Mouse (Mus musculus) heart, embryonic 12.5 days (tissue): ENCODE measurements around the gene Tprgl. TPM values are rescaled to one million over a fixed set of nuclear protein-coding genes. Genes with fewer than 3 reads are reported as not detected.

Experiments used
- ATAC-seq: fragments of 200-750 bp; cut with Nextera tagmentation; 2 replicates; pipeline ENCODE4 v1.8.0; 2017; ENCODE audit warnings: moderate TSS enrichment, moderate library complexity; ENCODE audit not compliant: insufficient number of reproducible peaks, low FRiP score
- H3K27ac ChIP-seq: fragments of 300-500 bp; sonication (generic); 2 replicates; pipeline ENCODE4 v1.5.1; 2016; ENCODE audit warnings: mild to moderate bottlenecking, moderate library complexity; ENCODE audit not compliant: poor library complexity, severe bottlenecking
- H3K27me3 ChIP-seq: fragments of 300-500 bp; sonication (generic); replicated peaks from 2 replicates; pipeline ENCODE4 v1.6.1; 2016; ENCODE audit warnings: mild to moderate bottlenecking, moderate library complexity
- H3K36me3 ChIP-seq: fragments of 300-500 bp; sonication (generic); 2 replicates; pipeline ENCODE4 v1.6.1; 2016; ENCODE audit warnings: mild to moderate bottlenecking, moderate library complexity
- H3K4me1 ChIP-seq: fragments of 300-500 bp; sonication (generic); replicated peaks from 2 replicates; pipeline ENCODE4 v1.6.1; 2016; ENCODE audit warnings: mild to moderate bottlenecking
- H3K4me2 ChIP-seq: fragments of 300-500 bp; sonication (generic); 2 replicates; pipeline ENCODE4 v1.6.1; 2016; ENCODE audit warnings: mild to moderate bottlenecking, moderate library complexity
- H3K4me3 ChIP-seq: fragments of 300-500 bp; sonication (generic); 2 replicates; pipeline ENCODE4 v1.5.1; 2016; ENCODE audit warnings: mild to moderate bottlenecking
- H3K9ac ChIP-seq: fragments of 300-500 bp; sonication (generic); 2 replicates; pipeline ENCODE4 v1.6.1; 2016; ENCODE audit warnings: mild to moderate bottlenecking, moderate library complexity
- H3K9me3 ChIP-seq: fragments of 300-500 bp; sonication (generic); replicated peaks from 2 replicates; pipeline ENCODE4 v1.6.1; 2016; ENCODE audit warnings: mild to moderate bottlenecking, moderate library complexity
- WGBS: fragments of 180-500 bp; shearing (Covaris S2); methylation state at CpG from one replicate; pipeline ENCODE4 v1.1.7; 2016; 5-methylcytosine and 5-hydroxymethylcytosine counted together
- polyA plus RNA-seq: library from polyadenylated mRNA; unstranded; fragments of >200 nt; fragmentation: Nextera tagmentation; extraction: Ambion mirVana; gene quantifications from 2 replicates; pipeline ENCODE4 v1.2.1, GENCODE M21; 2016

Tprgl gene
- polyA plus RNA-seq, 1 experiment from 2014 or later: 128 TPM

DNA sequence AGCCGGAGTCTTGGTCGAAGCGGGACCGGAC, 20.5 kb downstream of the Tprgl start, which contains the start of gene Trp73:
Gene Trp73, minus strand, starts transcription at position 27 of the 31 bp plus-strand sequence.
- Histone ChIP-seq H3K27ac (no peak within 1 kb of the TSS), H3K27me3 (peaks cover 67% of the 10 kb centered on the region), H3K4me1 (peaks cover 32% of the 10 kb centered on the region), H3K4me2 (peak within 1 kb of the TSS; percentile 79), H3K9ac (peak within 1 kb of the TSS; percentile 38), H3K4me3 (peak within 1 kb of the TSS; percentile 49), H3K9me3 (no peaks in the 10 kb centered on the region), H3K36me3 (no peaks in the 10 kb centered on the region)
- no peak for ATAC-seq
- 0% methylated on average over 4 of the region's 4 CpGs for WGBS

DNA sequence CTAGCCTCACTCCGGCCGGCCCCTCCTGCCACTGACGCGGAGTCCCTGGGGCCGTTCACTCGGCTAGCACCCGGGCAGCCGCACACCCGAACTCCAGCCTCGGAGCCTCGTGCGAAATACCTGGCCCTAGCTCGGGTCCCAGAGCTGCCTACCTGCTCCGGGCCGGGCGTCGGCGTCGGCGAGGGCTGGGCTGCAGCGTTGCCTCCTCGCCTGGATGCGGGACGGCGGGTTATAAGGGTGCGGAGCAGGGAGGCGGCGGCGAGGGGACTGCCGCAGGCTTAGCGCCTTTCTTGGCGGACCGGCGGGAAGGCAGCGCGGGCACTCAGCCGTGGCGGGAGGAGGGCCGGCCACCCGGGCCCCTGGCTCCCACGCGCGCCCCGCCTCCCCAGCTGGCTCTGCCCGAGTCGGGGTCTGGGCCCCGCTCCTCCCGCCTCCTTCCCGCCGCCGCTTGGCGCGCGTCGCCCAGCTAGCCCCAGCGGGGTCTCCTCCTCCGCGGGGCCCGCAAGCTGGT, 20.7 kb downstream of the Tprgl start:
- H3K4me1 ChIP-seq: peaks cover 32% of the 10 kb centered on the region
- H3K9me3 ChIP-seq: no peaks in the 10 kb centered on the region
- H3K4me2 ChIP-seq: peak overlapping the region; percentile 79
- peaks cover 70% of the 10 kb centered on the region for H3K27me3 ChIP-seq
- ATAC-seq: peak; percentile 2; the same call in 1 of the 2 replicates
- peak overlapping the region; percentile 38 for H3K9ac ChIP-seq
- no peak overlapping the region for H3K27ac ChIP-seq
- WGBS: under 1% methylated on average over 51 of the region's 59 CpGs
- peak overlapping the region; percentile 49 for H3K4me3 ChIP-seq
- no peaks in the 10 kb centered on the region for H3K36me3 ChIP-seq

- H3K4me2 ChIP-seq: no peak overlapping the region
- no peak overlapping the region for H3K27ac ChIP-seq
- H3K9ac ChIP-seq: no peak overlapping the region
- no peaks in the 10 kb centered on the region for H3K9me3 ChIP-seq
- no peak for ATAC-seq
- H3K27me3 ChIP-seq: peaks cover 90% of the 10 kb centered on the region
- H3K4me3 ChIP-seq: no peak overlapping the region
- peaks cover 22% of the 10 kb centered on the region for H3K4me1 ChIP-seq
- WGBS: 59% methylated on average over 5 of the region's 5 CpGs
- H3K36me3 ChIP-seq: no peaks in the 10 kb centered on the region
Measured at GRCm38 (mm10) chr4:154137139-154137538, 23.3 kb downstream of the Tprgl start.

GRCm38 (mm10) chr4:154134803-154135202, 25.7 kb downstream of the Tprgl start:
- Histone ChIP-seq H3K9ac (no peak overlapping the region), H3K4me3 (no peak overlapping the region), H3K4me1 (peaks cover 4% of the 10 kb centered on the region), H3K27ac (no peak overlapping the region), H3K36me3 (no peaks in the 10 kb centered on the region), H3K4me2 (no peak overlapping the region), H3K27me3 (peaks cover 77% of the 10 kb centered on the region), H3K9me3 (no peaks in the 10 kb centered on the region)
- ATAC-seq: 0 out of 2 replicates have a peak, but pooled peaks have one; percentile 18
- WGBS: 55% methylated on average over 4 of the region's 4 CpGs

DNA sequence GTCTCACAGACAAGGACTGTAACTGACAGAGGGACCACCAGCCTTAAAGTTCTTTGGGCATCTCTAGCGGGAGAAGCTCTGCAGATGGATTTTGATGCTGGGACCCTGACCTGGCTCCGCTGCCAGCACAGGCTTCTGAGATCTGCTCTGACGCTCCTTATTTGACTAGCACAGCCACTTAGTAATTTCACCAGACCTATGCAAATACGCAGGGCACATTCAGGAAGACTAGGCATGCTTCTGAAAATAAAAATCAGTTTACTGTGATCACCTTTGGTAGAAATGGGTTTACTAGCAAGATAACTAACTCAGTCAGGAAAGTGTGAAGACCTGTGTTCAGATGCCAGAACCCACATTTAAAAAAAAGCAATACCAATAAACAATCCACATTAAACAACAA, 28.6 kb downstream of the Tprgl start:
- Histone ChIP-seq H3K9me3 (no peaks in the 10 kb centered on the region), H3K27me3 (peaks cover 65% of the 10 kb centered on the region), H3K4me2 (no peak overlapping the region), H3K4me3 (no peak overlapping the region), H3K27ac (no peak overlapping the region), H3K4me1 (no peaks in the 10 kb centered on the region), H3K9ac (no peak overlapping the region), H3K36me3 (no peaks in the 10 kb centered on the region)
- WGBS: 72% methylated on average over 4 of the region's 4 CpGs
- no peak for ATAC-seq

- Histone ChIP-seq H3K27ac (no peak overlapping the region), H3K4me2 (no peak overlapping the region), H3K4me3 (no peak overlapping the region), H3K4me1 (no peaks in the 10 kb centered on the region), H3K27me3 (peaks cover 58% of the 10 kb centered on the region), H3K9ac (no peak overlapping the region), H3K36me3 (no peaks in the 10 kb centered on the region), H3K9me3 (no peaks in the 10 kb centered on the region)
- no peak for ATAC-seq
Measured at GRCm38 (mm10) chr4:154129950-154130349, 30.5 kb downstream of the Tprgl start.

- Histone ChIP-seq H3K27ac (no peak overlapping the region), H3K4me2 (no peak overlapping the region), H3K27me3 (peaks cover 62% of the 10 kb centered on the region), H3K9ac (no peak overlapping the region), H3K4me3 (no peak overlapping the region), H3K9me3 (no peaks in the 10 kb centered on the region), H3K4me1 (no peaks in the 10 kb centered on the region), H3K36me3 (no peaks in the 10 kb centered on the region)
- ATAC-seq: no peak
- 69% methylated on average over 3 of the region's 3 CpGs for WGBS
Measured at GRCm38 (mm10) chr4:154127273-154127672, 33.2 kb downstream of the Tprgl start.

DNA sequence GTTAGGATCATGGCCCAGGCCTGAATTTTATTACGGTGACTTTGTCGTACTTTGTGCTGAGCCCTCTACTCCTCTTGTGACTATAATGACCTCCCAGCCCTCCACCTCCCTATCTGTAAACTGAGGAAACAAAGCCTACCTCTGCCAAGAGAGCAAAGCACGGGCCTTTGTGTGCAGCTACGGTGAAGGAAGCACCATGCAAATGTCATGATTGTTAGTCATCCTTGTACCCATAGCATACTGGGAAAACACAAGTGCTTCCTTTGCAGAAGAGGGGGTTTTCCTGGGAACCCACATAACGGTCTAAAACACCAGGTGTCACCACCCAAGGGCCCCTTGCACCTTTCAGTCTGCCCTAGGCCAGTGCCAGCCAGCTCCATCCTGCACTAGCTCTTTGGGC, 35.3 kb downstream of the Tprgl start:
- Histone ChIP-seq H3K27me3 (peaks cover 67% of the 10 kb centered on the region), H3K27ac (no peak overlapping the region), H3K4me3 (no peak overlapping the region), H3K4me2 (no peak overlapping the region), H3K9me3 (no peaks in the 10 kb centered on the region), H3K9ac (no peak overlapping the region), H3K36me3 (no peaks in the 10 kb centered on the region), H3K4me1 (no peaks in the 10 kb centered on the region)
- no peak for ATAC-seq
- 72% methylated on average over 5 of the region's 5 CpGs for whole genome bisulfite sequencing

DNA sequence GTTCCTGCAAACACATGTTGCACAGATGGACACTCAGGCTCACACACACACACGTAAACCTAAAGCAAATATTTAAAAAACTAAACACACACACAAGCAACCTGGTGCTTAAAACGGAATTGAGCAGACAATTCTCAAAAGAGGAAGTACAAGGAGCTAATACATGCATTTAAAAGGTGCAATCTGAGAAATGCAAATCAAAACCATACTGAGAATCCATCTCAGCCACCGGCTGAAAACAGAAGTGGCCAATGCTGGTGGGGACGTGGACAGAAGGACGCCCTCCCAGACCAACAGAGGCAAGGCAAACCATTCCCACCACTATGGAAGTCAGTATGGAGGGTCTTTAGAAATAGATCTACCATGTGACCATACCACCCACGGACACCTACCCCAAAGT, 36.9 kb downstream of the Tprgl start:
- no peak for ATAC-seq
- WGBS: 78% methylated on average over 6 of the region's 6 CpGs

DNA sequence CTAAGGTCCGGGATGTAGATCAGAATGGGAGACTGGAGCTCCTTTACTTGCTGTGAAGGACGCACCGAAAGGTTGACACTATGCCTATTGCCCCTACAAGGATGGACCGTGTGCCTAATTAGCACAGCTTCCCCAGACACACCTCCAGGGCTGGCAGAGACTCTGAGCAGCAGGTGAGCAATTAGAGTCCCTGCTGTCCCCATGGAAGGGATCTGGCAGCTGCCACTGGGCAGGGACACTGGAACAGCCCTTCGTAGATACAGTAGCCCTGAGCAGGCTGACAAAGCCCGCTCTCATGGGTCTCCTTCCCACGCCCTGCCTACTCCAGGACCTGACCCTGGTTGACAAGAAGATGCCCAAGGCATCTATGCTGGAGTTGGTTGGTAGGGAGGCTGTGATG, 38.1 kb downstream of the Tprgl start:
- Histone ChIP-seq H3K9me3 (no peaks in the 10 kb centered on the region), H3K4me1 (no peaks in the 10 kb centered on the region), H3K4me3 (no peak overlapping the region), H3K27me3 (peaks cover 69% of the 10 kb centered on the region), H3K27ac (no peak overlapping the region), H3K36me3 (no peaks in the 10 kb centered on the region), H3K9ac (no peak overlapping the region), H3K4me2 (no peak overlapping the region)
- WGBS: 72% methylated on average over 7 of the region's 7 CpGs
- no peak for ATAC-seq

More for the DNA sequence above, 36.9 kb downstream of the Tprgl start:
- H3K4me3 ChIP-seq: no peak overlapping the region
- H3K9ac ChIP-seq: no peak overlapping the region
- H3K27ac ChIP-seq: no peak overlapping the region
- H3K9me3 ChIP-seq: no peaks in the 10 kb centered on the region
- H3K4me1 ChIP-seq: no peaks in the 10 kb centered on the region
- H3K4me2 ChIP-seq: no peak overlapping the region
- no peaks in the 10 kb centered on the region for H3K36me3 ChIP-seq
- peaks cover 63% of the 10 kb centered on the region for H3K27me3 ChIP-seq

- Histone ChIP-seq H3K9me3 (no peaks in the 10 kb centered on the region), H3K9ac (no peak overlapping the region), H3K27ac (no peak overlapping the region), H3K27me3 (peaks cover 64% of the 10 kb centered on the region), H3K4me2 (no peak overlapping the region), H3K4me3 (no peak overlapping the region), H3K4me1 (no peaks in the 10 kb centered on the region), H3K36me3 (no peaks in the 10 kb centered on the region)
- WGBS: 59% methylated on average over 11 of the region's 11 CpGs
- ATAC-seq: no peak; the same call in 1 of the 2 replicates
Measured at GRCm38 (mm10) chr4:154121800-154122199, 38.7 kb downstream of the Tprgl start.

GRCm38 (mm10) chr4:154119208-154119607, 41.3 kb downstream of the Tprgl start:
- 73% methylated on average over 9 of the region's 9 CpGs for WGBS
- no peaks in the 10 kb centered on the region for H3K9me3 ChIP-seq
- ATAC-seq: no peak

More at GRCm38 (mm10) chr4:154119208-154119607, 41.3 kb downstream of the Tprgl start:
- no peak overlapping the region for H3K9ac ChIP-seq
- no peak overlapping the region for H3K27ac ChIP-seq
- H3K4me3 ChIP-seq: no peak overlapping the region
- H3K4me2 ChIP-seq: no peak overlapping the region
- no peaks in the 10 kb centered on the region for H3K4me1 ChIP-seq
- peaks cover 47% of the 10 kb centered on the region for H3K27me3 ChIP-seq
- H3K36me3 ChIP-seq: no peaks in the 10 kb centered on the region
